Mouse (Mus musculus): ENCODE measurements around the gene Kcnd3.

Kcnd3 gene

GRCm38 (mm10) chr3:105451627-105452555, at the start of gene Kcnd3:
TSS of gene Kcnd3 (plus strand) at chr3:105452330.
- no peak for DNase-seq (ENCODE audit: low spot score in 2 of 2)

- no peak for DNase-seq (ENCODE audit: low spot score in 2 of 2)
Observed at GRCm38 (mm10) chr3:105402676-105403075, 49.5 kb upstream of the Kcnd3 start.

GRCm38 (mm10) chr3:105403410-105404076, 48.6 kb upstream of the Kcnd3 start:
- DNase-seq (ENCODE audit: low spot score in 2 of 2) = no peak

DNA sequence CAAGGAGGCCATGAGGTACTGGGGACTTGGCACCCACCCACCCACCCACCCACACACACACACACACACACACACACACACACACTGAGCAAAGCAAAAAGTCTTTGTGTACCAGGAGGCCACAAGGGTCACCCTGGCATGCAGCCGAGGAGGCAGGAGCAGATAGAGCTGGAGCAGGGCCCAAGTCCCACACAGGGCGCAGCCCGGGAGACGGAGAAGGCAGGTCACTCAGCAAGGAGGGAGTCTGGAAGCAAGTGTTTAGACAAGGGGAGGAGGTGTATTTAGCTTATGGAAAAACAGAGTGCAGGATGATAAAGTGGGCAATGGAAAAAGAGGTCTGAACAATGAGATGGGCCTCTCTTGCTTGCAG, 48.1 kb upstream of the Kcnd3 start:
- no peak for DNase-seq (ENCODE audit: low spot score in 2 of 2)

DNA sequence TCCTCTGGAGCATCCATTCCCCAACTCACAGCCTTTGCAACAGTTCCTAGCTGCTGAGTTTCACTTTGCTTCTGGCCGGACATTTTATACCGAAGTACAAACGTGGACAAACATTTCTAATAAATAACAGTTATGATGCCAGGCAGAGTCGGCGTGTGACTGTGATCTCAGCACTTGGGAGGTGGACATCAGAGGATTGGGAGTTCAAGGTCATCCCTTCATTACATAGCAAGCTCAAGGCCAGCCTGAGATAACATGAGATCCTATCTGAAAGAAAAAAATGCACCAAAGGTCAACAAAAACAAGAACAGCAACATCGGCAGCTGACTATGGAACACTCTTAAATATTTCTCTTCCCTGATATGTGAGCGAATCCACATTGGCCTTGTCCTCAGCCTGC, 46.6 kb upstream of the Kcnd3 start:
- DNase-seq (ENCODE audit: low spot score in 2 of 2) = no peak

DNA sequence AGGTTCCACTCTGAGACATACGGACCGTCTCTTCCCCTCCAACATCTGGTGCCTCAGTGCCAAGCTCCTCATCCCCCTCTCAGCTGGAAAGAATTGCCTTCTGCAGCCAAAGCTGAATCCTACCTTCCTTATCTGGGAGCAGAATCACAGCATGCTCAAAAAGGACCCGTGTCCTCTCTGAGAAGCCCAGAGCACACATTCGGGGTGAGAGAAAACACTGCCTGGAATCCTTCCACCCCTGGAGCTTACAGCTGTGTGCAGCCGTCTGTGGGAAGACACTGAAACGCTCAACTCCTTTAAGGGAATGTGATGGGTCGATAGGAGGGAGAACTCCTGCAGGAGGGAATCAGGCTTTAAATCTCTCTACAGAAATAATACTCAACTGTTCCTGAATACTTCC, 46.1 kb upstream of the Kcnd3 start:
- DNase-seq (ENCODE audit: low spot score in 2 of 2) = no peak

DNA sequence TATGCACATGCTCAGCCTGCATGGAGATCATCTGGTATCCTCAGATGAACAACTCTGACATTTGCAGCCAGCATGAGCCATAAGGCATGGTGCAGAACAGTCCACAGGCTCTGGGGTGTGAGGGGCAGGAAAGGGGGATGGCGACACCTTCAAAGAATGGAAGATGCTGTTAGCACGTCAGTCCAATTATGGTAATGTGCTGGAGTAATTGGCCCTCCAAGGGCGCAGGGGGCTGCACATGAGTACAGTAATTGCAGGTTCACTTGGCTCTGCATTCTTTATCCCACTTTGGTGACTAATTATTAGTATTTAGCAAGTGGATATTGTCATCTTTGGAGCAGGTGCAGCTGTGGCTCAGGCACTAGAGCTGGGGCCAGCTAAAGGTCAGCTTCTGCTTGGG, 43.9 kb upstream of the Kcnd3 start:
- DNase-seq (ENCODE audit: low spot score in 2 of 2) = no peak

DNA sequence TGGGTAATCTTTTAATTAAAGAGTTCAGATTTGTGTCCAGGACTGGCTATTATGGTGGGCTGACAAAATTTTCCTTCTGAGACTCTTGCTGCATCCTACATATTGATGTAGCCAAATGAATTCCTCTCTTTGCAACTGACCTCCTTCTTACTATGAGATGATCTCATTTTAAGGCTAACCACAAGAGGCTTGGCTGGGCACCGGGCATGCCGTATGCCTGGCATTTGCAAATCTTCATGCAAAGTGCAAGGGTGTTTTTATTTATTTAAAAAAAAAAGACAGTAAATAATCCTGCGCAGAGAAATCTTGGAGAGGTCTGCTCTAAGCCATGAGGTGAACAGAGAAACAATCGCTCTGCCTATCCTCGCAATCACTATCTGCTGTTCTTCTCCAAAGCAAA, 41.3 kb upstream of the Kcnd3 start:
- DNase-seq (ENCODE audit: low spot score in 2 of 2) = no peak

DNA sequence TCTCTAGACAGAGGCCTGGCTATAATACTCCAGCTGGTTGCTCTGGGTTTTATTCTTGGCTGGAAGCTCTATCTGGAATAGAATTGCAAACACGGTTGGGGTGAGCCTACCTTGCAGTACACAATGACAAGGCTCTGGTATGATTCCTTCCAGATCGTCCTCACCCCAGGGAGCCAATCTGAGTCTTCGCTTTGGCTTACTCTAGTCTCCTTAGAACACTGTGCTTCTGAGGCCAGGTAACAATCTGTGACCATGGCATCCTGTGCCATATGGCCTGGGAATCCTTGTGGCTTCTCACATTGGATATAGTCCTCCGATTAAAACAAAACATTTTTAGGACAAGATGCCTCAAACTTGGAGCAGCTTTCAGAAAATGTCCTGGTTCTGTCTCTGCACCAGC, 40.4 kb upstream of the Kcnd3 start:
- DNase-seq (ENCODE audit: low spot score in 2 of 2) = no peak

GRCm38 (mm10) chr3:105412229-105412628, 39.9 kb upstream of the Kcnd3 start:
- no peak for DNase-seq (ENCODE audit: low spot score in 2 of 2)

- DNase-seq (ENCODE audit: low spot score in 2 of 2) = no peak
Observed at GRCm38 (mm10) chr3:105412681-105413080, 39.4 kb upstream of the Kcnd3 start.

- no peak for DNase-seq (ENCODE audit: low spot score in 2 of 2)
Observed at GRCm38 (mm10) chr3:105418441-105418840, 33.7 kb upstream of the Kcnd3 start.

DNA sequence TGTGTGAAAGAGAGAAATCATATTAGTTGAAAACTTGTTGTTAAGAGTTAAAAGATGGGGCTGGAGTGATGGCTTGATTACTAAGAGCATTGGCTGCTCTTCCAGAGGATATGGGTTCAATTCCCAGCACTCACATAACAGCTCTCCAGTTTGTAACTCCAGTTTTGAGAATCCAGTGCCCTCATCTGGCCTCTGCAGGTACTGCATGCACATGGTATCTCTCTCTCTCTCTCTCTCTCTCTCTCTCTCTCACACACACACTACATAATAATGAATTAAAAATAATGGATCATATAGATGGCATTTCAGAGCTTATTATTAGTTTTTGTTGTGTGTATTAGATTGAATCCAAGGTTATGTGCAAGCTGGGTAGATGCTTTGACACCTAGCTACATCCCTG, 29.7 kb upstream of the Kcnd3 start:
- no peak for DNase-seq (ENCODE audit: low spot score in 2 of 2)

GRCm38 (mm10) chr3:105423427-105423826, 28.7 kb upstream of the Kcnd3 start:
- DNase-seq (ENCODE audit: low spot score in 2 of 2) = no peak

- no peak for DNase-seq (ENCODE audit: low spot score in 2 of 2)
Observed at GRCm38 (mm10) chr3:105428586-105428985, 23.5 kb upstream of the Kcnd3 start.

DNA sequence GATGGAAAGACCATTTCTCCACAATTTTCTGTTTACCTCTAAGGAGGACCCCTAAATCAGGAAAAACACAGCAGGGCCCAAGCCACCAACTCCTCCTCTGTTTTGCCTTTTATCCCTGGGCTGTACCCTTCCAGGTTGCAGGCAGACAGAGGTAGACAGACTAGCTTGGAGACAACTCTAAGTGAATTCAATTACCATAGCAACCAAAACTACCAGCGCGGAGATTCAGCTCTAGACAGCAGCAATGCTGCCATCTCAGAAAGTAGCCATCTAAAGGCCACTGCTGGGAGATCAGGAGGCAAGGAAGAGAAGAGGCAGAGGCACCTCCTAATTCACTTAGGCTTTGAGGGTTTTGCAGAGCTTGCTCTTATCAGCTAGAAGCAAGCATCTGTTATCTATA, 15.7 kb upstream of the Kcnd3 start:
- DNase-seq (ENCODE audit: low spot score in 2 of 2) = no peak

GRCm38 (mm10) chr3:105436971-105437370, 15.2 kb upstream of the Kcnd3 start:
- no peak for DNase-seq (ENCODE audit: low spot score in 2 of 2)

- DNase-seq (ENCODE audit: low spot score in 2 of 2) = no peak
Observed at GRCm38 (mm10) chr3:105440873-105441495, 11.1 kb upstream of the Kcnd3 start.

DNA sequence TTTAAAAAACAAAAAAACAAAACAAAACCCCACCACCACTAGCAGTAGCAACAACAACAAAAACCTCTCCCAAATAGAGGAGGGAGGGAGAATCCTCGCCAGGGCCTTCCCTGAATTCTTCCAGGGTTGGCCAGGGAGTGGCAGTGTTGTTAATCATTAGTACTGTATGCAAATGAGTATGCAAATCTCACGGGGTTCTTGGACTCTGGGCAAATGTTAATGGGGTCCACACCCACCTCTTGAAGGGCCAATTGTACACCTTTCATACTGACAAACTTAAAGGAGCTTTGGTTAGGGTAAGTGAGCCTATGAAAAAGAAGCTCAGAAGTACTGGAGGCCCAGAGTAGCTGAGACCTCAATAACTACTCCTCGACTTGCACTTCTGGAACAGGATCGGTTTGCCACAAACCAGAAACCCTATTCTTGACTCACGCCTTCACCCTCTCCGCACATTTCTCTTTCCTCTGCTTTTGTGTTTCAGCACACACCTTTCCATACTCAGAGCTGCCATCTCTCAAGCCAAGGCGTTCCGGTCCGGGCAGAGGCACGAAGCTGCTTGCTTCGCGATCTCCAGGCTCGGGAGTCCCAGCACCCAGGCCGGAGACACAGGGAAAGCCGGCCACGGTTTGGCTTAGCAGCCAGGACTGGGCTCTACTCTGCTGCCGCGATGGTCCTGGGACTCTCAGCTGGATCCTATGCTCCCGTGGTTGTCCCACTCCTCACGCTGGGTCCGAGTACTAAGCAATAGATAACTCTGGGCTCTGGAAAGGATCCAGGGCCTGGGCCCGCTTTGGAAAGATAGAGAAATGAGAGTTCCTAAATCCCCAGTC, 1.3 kb upstream of the Kcnd3 start:
- no peak for DNase-seq (ENCODE audit: low spot score in 2 of 2)

DNA sequence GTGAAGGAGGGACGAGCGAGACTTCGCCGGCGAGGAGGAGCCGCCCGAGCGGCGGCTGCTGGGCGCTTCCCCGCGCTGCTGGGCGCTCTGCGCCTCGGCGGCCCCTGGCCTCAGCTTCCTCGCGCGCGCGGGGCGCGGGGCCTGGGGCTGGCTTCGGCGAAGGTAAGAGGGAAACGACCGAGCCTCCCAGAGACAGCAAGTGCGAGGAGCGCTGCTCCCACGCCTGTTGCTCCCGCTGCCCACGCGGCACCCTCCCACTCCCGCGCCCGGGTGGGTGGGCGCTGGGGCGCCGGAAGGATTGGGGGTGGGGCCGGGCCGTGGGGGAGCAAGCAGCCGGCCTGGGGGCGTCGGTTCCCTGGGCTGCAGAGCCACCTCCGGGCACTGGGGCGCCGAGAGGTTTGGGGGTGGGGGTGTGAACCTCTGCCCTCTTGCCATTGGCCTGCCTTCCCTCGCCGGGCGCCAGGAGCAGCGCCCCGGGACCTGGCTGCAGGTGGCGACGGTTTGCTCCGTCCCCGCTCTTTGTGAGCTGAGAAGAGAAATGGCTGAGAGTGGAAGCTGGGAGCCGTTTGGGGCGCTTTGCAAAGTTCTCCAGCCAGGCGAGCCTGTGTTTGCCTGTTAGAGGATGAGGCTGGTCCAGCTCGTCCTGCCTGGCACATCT, 555 bp downstream of the Kcnd3 start:
- DNase-seq (ENCODE audit: low spot score in 2 of 2) = no peak

- DNase-seq (ENCODE audit: low spot score in 2 of 2) = no peak
Observed at GRCm38 (mm10) chr3:105453214-105453950, 1.3 kb downstream of the Kcnd3 start.
